Mouse (Mus musculus) embryo, embryonic 10 days (tissue): ENCODE results near the gene Gpbar1.
"Not testable (repeated sequence)": the region's sequence is repeated elsewhere in the genome, so short reads cannot be mapped to it uniquely, and the experiment has no call there.

Experiments used
- DNase-seq: peaks from one replicate; pipeline ENCODE4 v3.0.0-alpha.2; 2015; ENCODE audit warnings: low spot score

Gpbar1 gene

DNA sequence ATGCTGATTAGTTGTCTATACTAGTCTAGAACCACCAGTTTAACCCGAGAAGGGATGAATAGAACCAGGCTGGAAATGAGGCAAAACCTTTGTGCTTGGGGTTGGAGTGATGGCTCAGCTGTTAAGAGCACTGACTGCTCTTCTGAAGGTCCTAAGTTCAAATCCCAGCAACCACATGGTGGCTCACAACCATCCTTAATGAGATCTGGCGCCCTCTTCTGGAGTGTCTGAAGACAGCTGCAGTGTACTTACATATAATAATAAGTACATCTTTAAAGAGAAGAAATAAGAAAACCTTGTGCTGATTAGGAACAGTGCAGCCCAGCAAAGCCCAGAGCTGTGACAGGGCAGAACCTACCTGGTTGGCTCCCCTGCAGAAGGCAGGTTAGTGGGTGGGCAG, 48.6 kb downstream of the Gpbar1 start:
- DNase-seq: not testable (repeated sequence)
